Mouse (Mus musculus): ENCODE data around the gene T.

Gene T

DNA sequence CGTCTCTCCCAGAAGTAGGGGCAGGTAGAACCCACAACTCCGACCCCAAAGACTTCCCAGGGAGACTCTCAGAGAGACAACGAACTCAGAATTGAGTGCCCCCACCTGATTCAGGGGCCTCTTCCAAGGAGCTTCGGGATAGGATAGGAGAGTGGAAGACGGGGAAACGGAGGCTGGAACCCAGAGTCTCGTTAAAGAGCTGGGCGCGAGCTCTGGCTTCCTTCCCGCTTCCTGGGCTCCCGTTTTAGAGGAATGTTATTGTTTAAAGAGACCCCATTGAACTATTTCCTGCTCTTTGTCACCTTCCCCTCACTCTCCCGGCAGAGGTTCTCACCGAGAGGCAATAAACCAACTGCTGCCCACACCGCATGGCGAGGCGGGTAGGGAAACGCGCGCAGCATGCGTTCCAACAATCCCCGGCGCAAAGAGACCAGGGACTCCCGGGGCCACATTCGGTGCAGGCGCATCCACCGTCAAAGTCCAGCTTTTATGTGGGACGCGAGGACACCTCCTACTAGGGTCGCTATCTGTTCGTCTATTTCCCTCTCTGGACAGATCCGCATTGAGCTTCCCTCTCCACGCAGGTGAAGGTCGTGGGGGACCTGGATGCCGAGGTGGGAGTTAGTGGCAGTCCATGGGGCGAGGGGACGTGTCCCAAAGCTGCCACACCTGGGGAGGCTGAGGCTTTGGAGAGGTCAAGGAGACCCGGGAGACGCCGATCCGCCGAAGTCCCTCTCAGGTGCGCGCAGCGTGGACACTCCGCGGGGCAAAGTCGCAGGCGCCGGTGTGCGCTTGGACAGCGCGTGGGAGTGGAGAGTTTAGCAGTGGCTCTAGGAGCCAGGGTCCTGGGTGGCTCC is 874 bp upstream of the T start:
- DNase-seq (ENCODE audit: low read depth, low spot score): no peak

DNA sequence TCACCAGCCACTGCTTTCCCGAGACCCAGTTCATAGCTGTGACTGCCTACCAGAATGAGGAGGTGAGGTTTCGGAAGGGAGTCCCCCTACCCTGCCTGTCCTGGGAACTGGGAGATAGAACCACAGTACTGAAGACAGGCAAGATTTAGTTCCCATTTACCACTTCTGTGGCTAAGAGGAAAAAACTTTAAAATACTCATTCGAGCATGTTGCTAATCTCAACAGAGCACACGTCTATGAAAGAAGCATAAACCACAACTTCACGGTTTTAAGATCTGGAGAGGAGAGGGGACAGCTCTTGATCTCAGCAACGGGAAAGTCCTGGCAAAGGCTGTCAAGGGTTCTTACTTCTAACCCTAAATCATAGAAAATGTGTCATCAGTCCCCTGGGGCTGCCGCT is 2.0 kb downstream of the T start:
- no peak for DNase-seq (ENCODE audit: low read depth, low spot score)

- no peak for DNase-seq (ENCODE audit: low read depth, low spot score)
Measured at GRCm38 (mm10) chr17:8444062-8444461, 9.8 kb downstream of the T start.

GRCm38 (mm10) chr17:8447676-8448192 is 13.5 kb downstream of the T start:
- no peak for DNase-seq (ENCODE audit: low read depth, low spot score)

DNA sequence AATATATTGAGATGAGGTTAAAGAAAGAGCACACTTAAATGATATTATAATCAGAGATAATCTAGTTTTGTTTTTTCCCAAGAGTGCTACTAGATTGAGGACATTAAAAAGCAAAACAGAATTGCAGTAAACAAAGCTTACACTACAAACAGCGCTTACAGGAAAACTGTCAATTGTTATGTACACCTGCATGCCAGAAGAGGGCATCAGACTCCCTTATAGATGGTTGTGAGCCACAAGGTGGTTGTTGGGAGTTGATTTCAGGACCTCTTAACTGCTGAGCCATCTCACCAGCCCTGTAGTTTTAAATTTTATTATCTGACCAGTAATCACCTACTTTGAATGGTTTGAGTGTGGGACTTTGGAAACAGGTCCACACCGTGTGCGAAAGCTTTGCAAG is 14.1 kb downstream of the T start:
- no peak for DNase-seq (ENCODE audit: low read depth, low spot score)

- DNase-seq (ENCODE audit: low read depth, low spot score): no peak
Measured at GRCm38 (mm10) chr17:8455196-8455595, 21.0 kb downstream of the T start.

GRCm38 (mm10) chr17:8455601-8456000 is 21.4 kb downstream of the T start:
- no peak for DNase-seq (ENCODE audit: low read depth, low spot score)

- no peak for DNase-seq (ENCODE audit: low read depth, low spot score)
Measured at GRCm38 (mm10) chr17:8456856-8457460, 22.7 kb downstream of the T start.

- no peak for DNase-seq (ENCODE audit: low read depth, low spot score)
Measured at GRCm38 (mm10) chr17:8461568-8461967, 27.3 kb downstream of the T start.

DNA sequence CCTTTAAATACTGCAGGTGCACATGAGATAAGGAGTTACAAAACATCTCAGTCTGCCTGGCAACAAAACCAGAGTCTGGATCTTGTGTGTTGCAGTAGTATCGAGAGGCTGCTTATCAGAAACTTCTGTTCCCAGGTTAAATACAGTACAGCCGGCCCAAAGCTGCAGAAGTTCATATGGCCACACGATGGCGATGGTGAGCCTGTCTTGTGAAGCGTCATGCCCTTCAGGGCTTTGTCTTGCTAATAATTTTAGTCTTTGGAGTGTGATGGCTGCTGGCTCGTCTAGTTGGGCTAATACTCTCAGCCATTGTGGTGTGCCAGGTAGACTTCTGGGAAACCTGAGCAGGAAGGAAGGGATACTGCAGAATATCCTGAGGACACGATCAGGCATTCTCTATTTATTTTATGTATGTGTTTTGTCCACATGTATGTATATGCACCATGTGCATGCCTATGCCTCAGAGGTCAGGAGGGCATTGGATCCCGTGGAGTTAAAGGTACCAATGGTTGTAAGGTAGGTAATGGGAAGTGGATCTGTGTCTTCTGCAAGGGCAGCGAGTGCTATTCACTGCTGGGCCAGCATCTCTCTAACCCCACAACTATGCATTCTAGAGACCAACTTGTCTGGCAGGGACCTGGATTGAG is 29.4 kb downstream of the T start:
- peak; percentile 51 for DNase-seq (ENCODE audit: low read depth, low spot score)

DNA sequence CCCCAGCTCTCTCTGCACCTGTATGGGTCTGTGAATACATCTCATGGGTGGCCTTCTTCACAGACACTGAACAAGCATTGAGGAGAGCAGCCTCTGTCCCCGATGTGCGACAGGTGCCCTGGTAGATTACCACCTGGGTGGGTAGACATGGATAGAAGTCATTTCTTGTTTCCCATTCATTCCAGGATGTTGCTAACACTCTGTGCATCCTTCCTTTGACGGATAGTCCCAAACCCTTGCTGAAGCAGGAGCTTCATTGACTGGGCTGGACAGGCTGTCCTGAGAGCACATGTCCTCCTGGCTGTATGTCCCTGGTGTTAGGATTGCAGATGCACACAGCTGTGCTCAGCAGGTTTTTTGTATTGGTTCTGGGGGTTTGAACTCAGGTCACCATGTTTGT is 33.5 kb downstream of the T start:
- no peak for DNase-seq (ENCODE audit: low read depth, low spot score)

DNA sequence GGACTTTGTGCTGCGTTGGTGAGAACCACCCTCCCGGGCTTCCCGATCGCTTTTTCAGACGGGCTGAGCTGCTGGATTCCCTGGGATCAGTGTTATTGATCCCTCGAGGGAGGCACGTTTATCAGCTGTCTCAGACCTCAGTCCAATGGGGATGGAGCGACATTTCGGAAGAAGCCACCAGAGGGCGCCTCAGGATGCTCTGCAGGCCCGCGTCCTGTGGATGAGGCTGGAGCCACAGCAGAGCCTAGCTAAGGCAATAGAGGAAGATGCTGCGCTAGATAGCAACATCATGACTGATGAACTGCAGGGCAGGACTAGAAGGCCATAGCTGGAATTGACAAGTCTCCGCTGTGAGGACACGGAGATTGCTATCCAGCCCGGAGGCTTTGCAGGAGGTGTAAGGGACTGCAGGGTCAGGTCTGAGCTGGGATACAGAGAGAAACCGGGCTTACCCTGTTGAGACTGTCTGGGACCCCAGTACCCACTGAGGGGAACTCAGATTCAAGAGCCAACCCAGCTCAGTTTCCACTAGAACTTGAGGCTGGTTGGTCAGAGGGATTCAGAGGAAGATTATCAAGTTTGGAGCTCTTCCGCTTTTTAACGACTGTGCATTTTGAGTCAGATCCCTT is 34.6 kb downstream of the T start:
- DNase-seq (ENCODE audit: low read depth, low spot score): peak; percentile 56

- no peak for DNase-seq (ENCODE audit: low read depth, low spot score)
Measured at GRCm38 (mm10) chr17:8478554-8478953, 44.3 kb downstream of the T start.

DNA sequence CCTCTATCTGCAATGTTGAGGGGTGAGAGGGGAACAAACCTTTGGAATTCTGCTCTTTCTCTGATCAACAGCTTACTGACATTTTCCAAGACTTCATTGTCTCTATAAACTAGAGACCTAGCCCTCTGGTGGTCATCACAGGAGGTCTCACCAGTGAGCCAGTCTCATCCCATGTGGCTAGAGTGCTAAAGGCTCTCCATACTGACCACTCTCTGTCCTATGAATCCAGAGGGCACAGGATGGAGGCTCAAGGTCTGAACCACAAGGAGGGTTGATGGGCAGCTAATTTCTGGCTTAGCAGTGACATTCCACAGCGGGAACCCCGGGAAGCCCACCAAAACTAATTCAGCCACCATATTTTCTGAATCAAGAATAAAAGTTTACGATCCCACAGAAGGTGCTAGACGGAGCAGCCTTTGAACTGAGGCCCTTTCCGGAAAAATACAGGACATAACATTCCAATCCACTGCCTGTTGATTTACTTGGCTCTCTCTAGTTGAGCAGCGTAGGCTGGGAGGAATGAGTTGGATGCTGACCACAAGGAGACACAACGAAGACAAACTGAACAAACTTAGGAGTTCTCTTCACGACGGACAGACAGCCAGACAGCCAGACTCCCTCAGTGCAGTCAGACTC is 45.4 kb downstream of the T start:
- no peak for DNase-seq (ENCODE audit: low read depth, low spot score)

DNA sequence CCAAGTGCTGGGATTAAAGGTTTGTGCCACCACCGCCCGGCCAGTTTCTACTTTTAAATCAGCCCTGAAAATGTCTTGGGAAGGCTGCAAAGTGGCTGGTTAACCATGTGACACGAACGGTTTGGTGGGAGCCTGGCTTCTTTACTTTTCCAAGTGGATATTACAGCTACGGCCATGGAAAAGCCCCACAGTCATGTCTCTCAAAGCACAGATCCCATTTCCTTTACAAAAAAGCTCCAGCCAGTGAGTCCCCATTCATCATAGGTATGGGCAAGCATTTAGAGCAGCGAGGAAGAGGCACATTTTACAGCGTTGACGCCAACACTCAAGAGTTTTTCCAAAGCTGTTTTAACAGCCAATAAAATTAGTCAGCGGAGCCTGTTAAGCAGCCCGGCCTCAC is 47.6 kb downstream of the T start:
- DNase-seq (ENCODE audit: low read depth, low spot score): no peak

- DNase-seq (ENCODE audit: low read depth, low spot score): no peak
Measured at GRCm38 (mm10) chr17:8482876-8483275, 48.7 kb downstream of the T start.

GRCm38 (mm10) chr17:8484246-8484645 is 50.0 kb downstream of the T start:
- no peak for DNase-seq (ENCODE audit: low read depth, low spot score)

DNA sequence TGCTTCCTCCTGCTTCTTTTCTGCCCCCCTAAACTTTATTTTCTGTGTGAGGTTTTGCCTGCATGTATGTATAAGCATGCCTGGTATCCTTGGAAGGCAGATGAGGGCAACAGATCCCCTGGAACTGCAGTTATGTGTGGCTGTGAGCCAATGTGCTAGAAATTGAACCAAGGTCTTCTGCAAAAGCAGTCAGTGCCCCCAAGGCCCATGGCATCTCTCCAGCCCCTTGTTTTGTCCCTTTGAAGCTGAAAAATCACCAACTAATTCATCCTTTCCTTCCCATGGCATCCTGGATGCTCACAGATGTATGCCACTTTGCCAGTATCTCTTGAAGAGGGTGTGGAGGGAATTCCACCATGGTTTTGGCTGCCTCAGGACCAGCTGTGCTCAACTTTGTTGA is 50.9 kb downstream of the T start:
- DNase-seq (ENCODE audit: low read depth, low spot score): no peak

- no peak for DNase-seq (ENCODE audit: low read depth, low spot score)
Measured at GRCm38 (mm10) chr17:8487824-8488223, 53.6 kb downstream of the T start.

DNA sequence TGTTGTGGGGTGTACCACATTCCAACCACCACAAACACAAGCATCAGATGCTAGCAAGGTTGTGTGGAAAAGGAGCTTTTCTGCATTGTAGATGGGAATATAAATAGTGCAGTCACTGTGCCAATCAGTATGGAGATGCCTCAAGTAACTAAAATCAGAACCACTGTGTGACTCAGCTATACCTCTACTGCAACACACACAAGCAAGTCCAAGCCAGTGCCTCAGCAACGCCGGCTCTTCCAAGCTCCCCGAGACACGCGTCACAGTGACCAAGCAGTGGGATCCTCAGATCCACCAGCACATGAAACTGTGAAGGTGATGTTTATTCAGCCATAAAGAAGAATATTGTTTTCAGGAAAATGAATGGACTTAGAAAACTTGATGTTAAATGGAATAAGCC is 56.7 kb downstream of the T start:
- no peak for DNase-seq (ENCODE audit: low read depth, low spot score)
